Mouse (Mus musculus): ENCODE measurements around the gene Olfr665.
"Not testable (repeated sequence)": the region's sequence is repeated elsewhere in the genome, so short reads cannot be mapped to it uniquely, and the experiment has no call there.

Gene Olfr665

GRCm38 (mm10) chr7:104877731-104878130 is at the start of gene Olfr665:
Olfr665 (plus strand) TSS chr7:104878031.
- no peak for DNase-seq (ENCODE audit: low spot score)

DNA sequence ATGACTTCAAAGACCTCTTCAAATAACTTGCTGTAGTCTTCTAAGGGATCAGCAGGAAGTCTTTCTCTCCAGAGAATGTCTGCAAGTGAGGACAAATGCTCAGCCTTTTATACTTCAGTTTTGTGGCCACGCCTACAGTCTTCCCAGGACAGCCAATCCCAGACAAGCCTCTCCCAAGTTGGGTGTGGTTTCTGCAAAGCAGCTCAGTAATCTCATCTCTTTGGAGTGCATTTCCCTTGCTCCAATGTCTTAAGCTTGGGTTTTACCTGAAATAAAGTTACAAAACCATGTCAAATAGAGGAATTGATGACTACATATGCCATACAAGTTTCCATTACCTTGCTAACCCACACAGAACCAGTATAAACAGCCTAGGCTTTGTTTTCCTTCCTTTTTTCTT is 35.3 kb upstream of the Olfr665 start, which contains the start of gene Usp17lb:
Gene Usp17lb (minus strand): TSS at position 101 of the 400 bp plus-strand sequence.
- no peak for DNase-seq (ENCODE audit: low spot score)

DNA sequence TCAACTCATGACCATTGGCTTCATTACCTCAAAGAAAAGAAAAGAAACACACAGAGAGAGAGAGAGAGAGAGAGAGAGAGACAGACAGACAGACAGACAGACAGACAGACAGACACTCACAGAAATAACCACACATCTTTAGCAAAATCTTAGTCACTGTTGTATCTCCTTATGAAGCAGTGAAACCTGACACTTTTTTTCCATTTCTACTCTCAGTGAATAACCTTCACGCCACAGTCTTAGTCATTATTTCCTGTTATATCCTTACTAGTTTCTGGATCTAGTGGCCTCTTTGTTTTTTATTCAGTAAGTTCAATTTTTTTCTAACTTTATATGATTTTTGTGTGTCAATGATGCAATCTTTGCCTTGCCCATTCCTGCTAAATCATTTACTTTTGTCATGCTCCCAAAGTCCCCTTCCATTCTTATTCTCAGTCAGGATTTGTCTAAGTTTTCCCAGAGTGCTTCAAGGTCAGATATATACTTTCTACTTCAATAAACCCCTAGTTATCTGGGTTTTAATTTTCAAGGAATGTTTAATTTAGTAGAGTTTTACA is 34.0 kb upstream of the Olfr665 start:
- DNase-seq (ENCODE audit: low spot score), result no peak

GRCm38 (mm10) chr7:104851546-104851945 is 26.3 kb upstream of the Olfr665 start:
- DNase-seq (ENCODE audit: low spot score), result not testable (repeated sequence)

- no peak for DNase-seq (ENCODE audit: low spot score)
These were observed 22.5 kb upstream of the Olfr665 start for GRCm38 (mm10) chr7:104855248-104855750.

- DNase-seq (ENCODE audit: low spot score), result not testable (repeated sequence)
These were observed 21.1 kb upstream of the Olfr665 start, which contains the start of gene Usp17la for GRCm38 (mm10) chr7:104856709-104857108. Usp17la (plus strand) TSS chr7:104857009.

- no peak for DNase-seq (ENCODE audit: low spot score)
These were observed 20.1 kb upstream of the Olfr665 start for GRCm38 (mm10) chr7:104857683-104858082.

DNA sequence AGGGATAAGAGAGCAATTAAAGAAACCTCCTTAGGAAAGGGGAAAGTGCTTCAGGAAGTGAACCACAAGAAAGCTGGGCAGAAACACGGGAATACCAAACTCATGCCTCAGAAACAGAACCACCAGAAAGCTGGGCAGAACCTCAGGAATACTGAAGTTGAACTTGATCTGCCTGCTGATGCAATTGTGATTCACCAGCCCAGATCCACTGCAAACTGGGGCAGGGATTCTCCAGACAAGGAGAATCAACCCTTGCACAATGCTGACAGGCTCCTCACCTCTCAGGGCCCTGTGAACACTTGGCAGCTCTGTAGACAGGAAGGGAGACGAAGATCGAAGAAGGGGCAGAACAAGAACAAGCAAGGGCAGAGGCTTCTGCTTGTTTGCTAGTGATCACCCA is 16.4 kb upstream of the Olfr665 start:
- no peak for DNase-seq (ENCODE audit: low spot score)

- DNase-seq (ENCODE audit: low spot score), result no peak
These were observed 18.0 kb downstream of the Olfr665 start, which contains the start of gene Olfr666 for GRCm38 (mm10) chr7:104895852-104896251. Olfr666 (minus strand) TSS chr7:104895952.

DNA sequence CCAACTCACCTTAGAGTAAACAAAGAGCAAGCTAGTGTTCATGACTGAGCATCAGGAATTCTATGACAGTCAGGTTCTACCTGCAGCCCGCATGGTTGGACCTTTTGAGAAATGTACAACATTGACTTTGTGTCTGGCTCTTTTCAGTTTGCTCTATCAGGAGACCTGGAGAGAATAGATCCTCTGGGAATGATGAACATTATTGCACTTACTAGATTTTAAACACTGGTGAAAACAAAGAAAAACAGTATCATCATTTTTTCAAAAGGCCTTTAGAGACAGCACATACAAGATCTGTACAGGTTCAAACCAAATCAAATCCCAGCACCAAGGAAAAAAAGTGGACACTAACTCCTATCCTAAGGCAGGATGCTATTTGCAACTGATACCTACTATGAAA is 43.6 kb downstream of the Olfr665 start, which contains the start of gene Olfr667:
Gene Olfr667 (minus strand): TSS at position 101 of the 400 bp plus-strand sequence.
- no peak for DNase-seq (ENCODE audit: low spot score)

- no peak for DNase-seq (ENCODE audit: low spot score)
These were observed 50.1 kb downstream of the Olfr665 start, which contains the start of gene Olfr668 for GRCm38 (mm10) chr7:104927957-104928356. Olfr668 (minus strand) TSS chr7:104928057.
